Mouse (Mus musculus) kidney, adult 2 months (tissue): ENCODE measurements around the gene Rassf7.

ENCODE experiments used
- CTCF ChIP-seq: fragments of 200-500 bp; conservative IDR thresholded peaks from 2 replicates; pipeline ENCODE4 v1.5.1; 2011; ENCODE audit warnings: low read depth, mild to moderate bottlenecking, control low read depth, low read length, moderate library complexity, mixed read lengths; ENCODE audit not compliant: insufficient read depth, insufficient read length
- POLR2A ChIP-seq: fragments of 200-500 bp; IDR thresholded peaks from one replicate; pipeline ENCODE4 v1.6.1; 2011; ENCODE audit warnings: low read depth, low read length, control low read depth

DNA sequence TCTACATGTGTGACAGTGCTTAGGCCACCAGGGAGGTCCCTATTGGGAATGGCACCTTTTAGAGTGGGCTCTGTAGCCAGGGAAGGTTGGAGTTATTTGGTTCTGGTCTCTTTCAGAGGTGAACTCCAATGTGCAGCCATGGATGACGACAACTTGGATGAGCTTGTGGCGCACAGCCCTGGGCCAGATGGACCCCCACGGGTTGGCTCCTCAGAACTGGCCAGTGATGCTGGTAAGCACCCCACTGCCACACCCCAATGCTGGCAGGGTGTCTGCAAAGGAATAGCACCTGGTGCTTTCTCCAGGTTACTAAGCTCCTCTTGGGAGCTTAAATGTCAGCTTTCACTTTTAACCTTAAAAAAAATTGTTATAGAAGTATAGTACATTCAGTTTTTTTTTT lies 15.5 kb downstream of the Rassf7 start:
- TF ChIP-seq CTCF (no peak), POLR2A (no peak)
